Mouse (Mus musculus) forebrain, embryonic 16.5 days (tissue): ENCODE data around the gene Col16a1. TPM values are rescaled to one million over a fixed set of nuclear protein-coding genes. Genes with fewer than 3 reads are reported as not detected.

Experiments
- ATAC-seq: fragments of 200-750 bp; cut with Nextera tagmentation; 2 replicates; pipeline ENCODE4 v1.8.0; 2017; ENCODE audit warnings: mild to moderate bottlenecking, moderate library complexity
- H3K27ac ChIP-seq: fragments of 300-500 bp; sonication (generic); 2 replicates; pipeline ENCODE4 v1.5.1; 2014; ENCODE audit warnings: low read length, control low read depth
- H3K27me3 ChIP-seq: fragments of 300-500 bp; sonication (generic); replicated peaks from 2 replicates; pipeline ENCODE4 v1.6.1; 2014; ENCODE audit warnings: low read length; ENCODE audit not compliant: control insufficient read depth, insufficient read depth
- H3K36me3 ChIP-seq: fragments of 300-500 bp; sonication (generic); 2 replicates; pipeline ENCODE4 v1.6.1; 2014; ENCODE audit not compliant: control insufficient read depth, insufficient read depth
- H3K4me1 ChIP-seq: fragments of 300-500 bp; sonication (generic); replicated peaks from 2 replicates; pipeline ENCODE4 v1.6.1; 2014; ENCODE audit warnings: low read length; ENCODE audit not compliant: control insufficient read depth, insufficient read depth
- H3K4me2 ChIP-seq: fragments of 300-500 bp; sonication (generic); 2 replicates; pipeline ENCODE4 v1.6.1; 2014; ENCODE audit warnings: mild to moderate bottlenecking, low read length, control low read depth
- H3K4me3 ChIP-seq: fragments of 300-500 bp; sonication (generic); replicated peaks from 2 replicates; pipeline ENCODE4 v1.5.1; 2014; ENCODE audit warnings: mild to moderate bottlenecking, low read length, control low read depth
- H3K9ac ChIP-seq: fragments of 300-500 bp; sonication (generic); replicated peaks from 2 replicates; pipeline ENCODE4 v1.6.1; 2014; ENCODE audit warnings: low read depth, low read length, control low read depth
- H3K9me3 ChIP-seq: fragments of 300-500 bp; sonication (generic); 2 replicates; pipeline ENCODE4 v1.6.1; 2016; ENCODE audit warnings: low read length; ENCODE audit not compliant: control insufficient read depth
- WGBS: fragments of 180-500 bp; shearing (Covaris S2); extraction: QIAGEN DNeasy Blood & Tissue Kit; methylation state at CpG from one replicate; pipeline ENCODE4 v1.1.7; 2014; 5-methylcytosine and 5-hydroxymethylcytosine counted together
- polyA plus RNA-seq: library from polyadenylated mRNA; unstranded; fragments of >200 nt; fragmentation: Nextera tagmentation; extraction: Ambion mirVana; gene quantifications from 2 replicates; pipeline ENCODE4 v1.2.1, GENCODE M21; 2015

Gene Col16a1
- polyA plus RNA-seq, 1 experiment from 2014 or later = 7.4 TPM

GRCm38 (mm10) chr4:130108929-130109328 lies 61.3 kb downstream of the Col16a1 start:
- WGBS = 86% methylated on average over 3 of the region's 3 CpGs

GRCm38 (mm10) chr4:130109666-130110065 lies 62.0 kb downstream of the Col16a1 start:
- Histone ChIP-seq H3K4me2 (no peak overlapping the region), H3K27ac (no peak overlapping the region), H3K4me3 (no peak overlapping the region), H3K9me3 (no peaks in the 10 kb centered on the region), H3K27me3 (no peaks in the 10 kb centered on the region), H3K36me3 (no peaks in the 10 kb centered on the region), H3K4me1 (peaks cover 15% of the 10 kb centered on the region), H3K9ac (no peak overlapping the region)
- 95% methylated on average over 9 of the region's 9 CpGs for whole genome bisulfite sequencing
- ATAC-seq = no peak

More at GRCm38 (mm10) chr4:130108929-130109328, 61.3 kb downstream of the Col16a1 start:
- no peak for ATAC-seq
- H3K4me1 ChIP-seq = peaks cover 15% of the 10 kb centered on the region
- H3K27ac ChIP-seq = no peak overlapping the region
- no peak overlapping the region for H3K9ac ChIP-seq
- no peaks in the 10 kb centered on the region for H3K36me3 ChIP-seq
- no peaks in the 10 kb centered on the region for H3K27me3 ChIP-seq
- H3K4me2 ChIP-seq = no peak overlapping the region
- no peak overlapping the region for H3K4me3 ChIP-seq
- no peaks in the 10 kb centered on the region for H3K9me3 ChIP-seq

- H3K36me3 ChIP-seq = no peaks in the 10 kb centered on the region
- no peak overlapping the region for H3K4me3 ChIP-seq
- no peak for ATAC-seq
- H3K4me2 ChIP-seq = no peak overlapping the region
- H3K27ac ChIP-seq = no peak overlapping the region
- no peaks in the 10 kb centered on the region for H3K27me3 ChIP-seq
- H3K4me1 ChIP-seq = peaks cover 15% of the 10 kb centered on the region
- 88% methylated on average over 7 of the region's 7 CpGs for WGBS
- no peak overlapping the region for H3K9ac ChIP-seq
- H3K9me3 ChIP-seq = no peaks in the 10 kb centered on the region
Observed at GRCm38 (mm10) chr4:130110091-130110490, 62.5 kb downstream of the Col16a1 start.

GRCm38 (mm10) chr4:130112299-130112698 lies 64.7 kb downstream of the Col16a1 start:
- Histone ChIP-seq H3K9me3 (no peaks in the 10 kb centered on the region), H3K9ac (no peak overlapping the region), H3K4me1 (peaks cover 12% of the 10 kb centered on the region), H3K36me3 (no peaks in the 10 kb centered on the region), H3K4me3 (no peak overlapping the region), H3K27ac (no peak overlapping the region), H3K4me2 (no peak overlapping the region), H3K27me3 (no peaks in the 10 kb centered on the region)
- WGBS = 84% methylated on average over 7 of the region's 7 CpGs
- ATAC-seq = no peak

- Histone ChIP-seq H3K36me3 (no peaks in the 10 kb centered on the region), H3K4me3 (no peak overlapping the region), H3K4me2 (no peak overlapping the region), H3K4me1 (peaks cover 12% of the 10 kb centered on the region), H3K9me3 (no peaks in the 10 kb centered on the region), H3K9ac (no peak overlapping the region), H3K27me3 (no peaks in the 10 kb centered on the region), H3K27ac (no peak overlapping the region)
- no peak for ATAC-seq
- 100% methylated on average over 1 of the region's 1 CpGs for WGBS
Observed at GRCm38 (mm10) chr4:130112732-130113131, 65.1 kb downstream of the Col16a1 start.

DNA sequence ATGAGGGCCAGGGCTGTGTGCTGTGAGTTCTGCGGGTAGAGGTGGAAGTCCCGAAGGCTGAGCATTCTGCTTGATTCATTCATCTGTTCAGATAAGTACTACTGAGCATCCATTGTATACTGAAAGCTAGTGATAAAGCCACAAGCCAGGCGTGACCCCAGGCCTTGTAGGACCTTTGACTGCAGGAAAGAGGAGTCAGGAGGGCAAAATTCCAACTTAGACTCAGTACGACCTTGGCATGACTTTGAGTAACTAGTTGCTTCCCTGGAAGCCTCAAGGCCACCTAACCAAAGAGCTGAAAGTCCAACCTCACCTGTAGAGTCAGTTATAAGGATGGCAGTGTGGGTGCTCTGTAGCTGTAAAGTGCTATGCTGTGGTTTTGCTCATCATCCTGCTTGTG lies 73.1 kb downstream of the Col16a1 start:
- peaks cover 6% of the 10 kb centered on the region; the same call in 1 of the 2 replicates for H3K36me3 ChIP-seq
- H3K4me2 ChIP-seq = no peak overlapping the region
- no peak for ATAC-seq
- no peaks in the 10 kb centered on the region for H3K4me1 ChIP-seq
- H3K27ac ChIP-seq = no peak overlapping the region
- H3K27me3 ChIP-seq = no peaks in the 10 kb centered on the region
- 84% methylated on average over 4 of the region's 4 CpGs for WGBS
- no peak overlapping the region for H3K9ac ChIP-seq
- no peak overlapping the region for H3K4me3 ChIP-seq
- no peaks in the 10 kb centered on the region for H3K9me3 ChIP-seq

GRCm38 (mm10) chr4:130121560-130121959 lies 73.9 kb downstream of the Col16a1 start:
- H3K4me1 ChIP-seq = no peaks in the 10 kb centered on the region
- H3K27ac ChIP-seq = no peak overlapping the region
- no peak overlapping the region for H3K4me2 ChIP-seq
- H3K9me3 ChIP-seq = no peaks in the 10 kb centered on the region
- ATAC-seq = no peak
- whole genome bisulfite sequencing = 73% methylated on average over 8 of the region's 8 CpGs
- H3K4me3 ChIP-seq = no peak overlapping the region
- peaks cover 10% of the 10 kb centered on the region; the same call in 1 of the 2 replicates for H3K36me3 ChIP-seq
- H3K9ac ChIP-seq = no peak overlapping the region
- H3K27me3 ChIP-seq = no peaks in the 10 kb centered on the region

DNA sequence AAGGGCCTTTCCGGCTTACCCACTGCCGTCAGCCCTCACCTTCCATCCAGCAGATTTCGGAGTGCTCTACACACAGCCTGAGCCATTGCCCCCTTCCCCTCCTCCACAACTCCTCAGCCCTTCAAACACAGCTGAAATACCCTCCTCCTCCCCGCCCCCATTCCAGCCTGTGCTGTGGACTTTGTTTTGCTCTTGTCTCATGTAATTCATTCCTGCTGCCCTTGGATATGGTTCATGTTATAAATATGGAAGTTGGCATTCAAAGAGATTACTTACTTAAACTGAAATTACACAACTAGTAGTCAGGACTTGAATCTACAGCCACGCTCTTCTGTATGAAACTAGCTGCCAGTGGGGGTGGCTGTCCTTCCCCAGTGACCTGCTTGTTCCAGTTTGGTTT lies 75.4 kb downstream of the Col16a1 start:
- Histone ChIP-seq H3K36me3 (peaks cover 13% of the 10 kb centered on the region), H3K9me3 (no peaks in the 10 kb centered on the region), H3K4me3 (no peak overlapping the region), H3K4me1 (no peaks in the 10 kb centered on the region), H3K27me3 (no peaks in the 10 kb centered on the region), H3K27ac (no peak overlapping the region), H3K9ac (no peak overlapping the region), H3K4me2 (no peak overlapping the region)
- ATAC-seq = no peak
- 93% methylated on average over 5 of the region's 5 CpGs for WGBS

GRCm38 (mm10) chr4:130124110-130124509 lies 76.5 kb downstream of the Col16a1 start:
- no peaks in the 10 kb centered on the region for H3K4me1 ChIP-seq
- peaks cover 13% of the 10 kb centered on the region for H3K36me3 ChIP-seq
- H3K9ac ChIP-seq = no peak overlapping the region
- no peak overlapping the region for H3K27ac ChIP-seq
- H3K9me3 ChIP-seq = no peaks in the 10 kb centered on the region
- H3K4me3 ChIP-seq = no peak overlapping the region
- 87% methylated on average over 4 of the region's 4 CpGs for WGBS
- H3K4me2 ChIP-seq = no peak overlapping the region
- H3K27me3 ChIP-seq = no peaks in the 10 kb centered on the region
- no peak for ATAC-seq

DNA sequence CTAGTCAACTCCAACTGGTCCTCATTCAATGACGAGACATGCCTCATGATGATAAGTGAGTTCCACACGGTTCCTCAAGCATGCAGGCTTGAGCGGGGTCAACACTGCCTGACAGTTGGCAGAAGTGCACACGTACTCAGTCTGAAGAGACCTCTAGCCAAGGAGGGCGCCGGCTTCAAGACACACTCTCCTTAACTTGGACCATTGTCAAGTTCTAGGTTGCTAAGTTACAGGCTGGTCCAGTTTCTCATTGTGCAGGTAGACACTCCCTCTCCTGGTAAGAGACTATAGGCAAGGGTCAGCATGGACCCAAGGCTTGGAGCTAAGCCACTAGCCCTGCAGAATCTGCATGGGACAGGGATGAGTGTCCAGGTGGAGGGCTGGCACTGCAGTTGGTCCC lies 77.5 kb downstream of the Col16a1 start:
- ATAC-seq = no peak
- Histone ChIP-seq H3K4me2 (no peak overlapping the region), H3K36me3 (peaks cover 13% of the 10 kb centered on the region), H3K27ac (no peak overlapping the region), H3K9ac (no peak overlapping the region), H3K27me3 (no peaks in the 10 kb centered on the region), H3K4me1 (no peaks in the 10 kb centered on the region), H3K9me3 (no peaks in the 10 kb centered on the region), H3K4me3 (no peak overlapping the region)
- 96% methylated on average over 6 of the region's 6 CpGs for WGBS
